Mouse (Mus musculus): Measurements from ENCODE around the gene Ckmt1. TPM values are rescaled to one million over a fixed set of nuclear protein-coding genes. Genes with fewer than 3 reads are reported as not detected.
A peak's percentile ranks its signal among the peaks of the same experiment; 100 is the strongest.

Gene Ckmt1
- polyA plus RNA-seq, 1 experiment from 2014 or later: 108 TPM

GRCm38 (mm10) chr2:121354820-121355592, 2.5 kb upstream of the Ckmt1 start, which contains the start of gene Ppip5k1:
Gene Ppip5k1, minus strand, starts transcription at chr2:121355396.
- Histone ChIP-seq H3K4me3 (ENCODE audit: low read depth, low read length) (peak within 1 kb of the TSS; percentile 80), H3K36me3 (ENCODE audit: control insufficient read depth, insufficient read depth, low read length) (no peaks in the 10 kb centered on the region), H3K27me3 (ENCODE audit: control insufficient read depth, insufficient read depth, low read depth, low read length) (peaks cover 10% of the 10 kb centered on the region; the same call in 1 of the 2 replicates), H3K27ac (ENCODE audit: low read length) (peak within 1 kb of the TSS; percentile 89), H3K9me3 (replicated peaks; ENCODE audit: control insufficient read depth, low read length, poor library complexity, severe bottlenecking) (no peaks in the 10 kb centered on the region), H3K4me1 (ENCODE audit: control insufficient read depth, insufficient read depth, low read length) (peaks cover 21% of the 10 kb centered on the region), H3K4me2 (ENCODE audit: low read length) (peak within 1 kb of the TSS; percentile 92), H3K9ac (ENCODE audit: low read depth, low read length) (peak within 1 kb of the TSS; percentile 94)
- peak; percentile 97 for ATAC-seq
- WGBS: under 1% methylated on average over 58 of the region's 58 CpGs

DNA sequence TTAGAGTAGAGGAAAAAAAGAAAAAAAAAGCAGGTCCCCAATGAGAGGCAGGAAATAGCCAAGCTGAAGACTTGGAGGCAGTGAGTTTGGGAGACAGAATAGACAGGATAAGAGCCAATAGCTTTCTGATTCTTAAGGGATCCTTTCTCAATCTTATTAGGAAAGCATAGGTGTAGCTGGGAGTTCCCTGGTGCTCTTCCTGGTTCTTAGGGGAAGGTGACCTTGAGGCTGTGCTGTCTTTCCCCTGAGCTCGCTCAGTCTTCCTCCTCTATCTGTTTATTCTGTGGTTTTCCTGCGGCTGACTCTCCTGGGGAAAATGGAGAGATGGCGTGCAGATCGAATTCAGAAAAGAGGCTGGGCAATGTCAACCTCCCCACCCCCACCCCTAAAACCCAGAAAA, 447 bp downstream of the Ckmt1 start:
- H3K4me3 ChIP-seq (ENCODE audit: low read depth, low read length): peak overlapping the region; percentile 50
- peaks cover 21% of the 10 kb centered on the region for H3K4me1 ChIP-seq (ENCODE audit: control insufficient read depth, insufficient read depth, low read length)
- peak overlapping the region; percentile 78 for H3K9ac ChIP-seq (ENCODE audit: low read depth, low read length)
- peak overlapping the region; percentile 73 for H3K27ac ChIP-seq (ENCODE audit: low read length)
- peaks cover 10% of the 10 kb centered on the region; the same call in 1 of the 2 replicates for H3K27me3 ChIP-seq (ENCODE audit: control insufficient read depth, insufficient read depth, low read depth, low read length)
- no peak for ATAC-seq
- H3K4me2 ChIP-seq (ENCODE audit: low read length): peak overlapping the region; percentile 62
- peaks cover 1% of the 10 kb centered on the region; the same call in 1 of the 2 replicates for H3K36me3 ChIP-seq (ENCODE audit: control insufficient read depth, insufficient read depth, low read length)
- 1% methylated on average over 4 of the region's 4 CpGs for WGBS
- H3K9me3 ChIP-seq (replicated peaks; ENCODE audit: control insufficient read depth, low read length, poor library complexity, severe bottlenecking): no peaks in the 10 kb centered on the region

GRCm38 (mm10) chr2:121358381-121358780, 867 bp downstream of the Ckmt1 start:
- Histone ChIP-seq H3K9me3 (replicated peaks; ENCODE audit: control insufficient read depth, low read length, poor library complexity, severe bottlenecking) (no peaks in the 10 kb centered on the region), H3K4me2 (ENCODE audit: low read length) (peak overlapping the region; percentile 62), H3K27ac (ENCODE audit: low read length) (peak overlapping the region; percentile 73), H3K36me3 (ENCODE audit: control insufficient read depth, insufficient read depth, low read length) (peaks cover 2% of the 10 kb centered on the region; the same call in 1 of the 2 replicates), H3K27me3 (ENCODE audit: control insufficient read depth, insufficient read depth, low read depth, low read length) (peaks cover 10% of the 10 kb centered on the region; the same call in 1 of the 2 replicates), H3K4me1 (ENCODE audit: control insufficient read depth, insufficient read depth, low read length) (peaks cover 21% of the 10 kb centered on the region), H3K4me3 (ENCODE audit: low read depth, low read length) (peak overlapping the region; percentile 50), H3K9ac (ENCODE audit: low read depth, low read length) (peak overlapping the region; percentile 78)
- under 1% methylated on average over 16 of the region's 16 CpGs for WGBS
- peak; percentile 88 for ATAC-seq

- no peak overlapping the region for H3K27ac ChIP-seq (ENCODE audit: low read length)
- ATAC-seq: no peak
- WGBS: 48% methylated on average over 4 of the region's 4 CpGs
- peak overlapping the region; percentile 78; the same call in 1 of the 2 replicates for H3K9ac ChIP-seq (ENCODE audit: low read depth, low read length)
- peaks cover 10% of the 10 kb centered on the region; the same call in 1 of the 2 replicates for H3K27me3 ChIP-seq (ENCODE audit: control insufficient read depth, insufficient read depth, low read depth, low read length)
- peak overlapping the region; percentile 62 for H3K4me2 ChIP-seq (ENCODE audit: low read length)
- H3K36me3 ChIP-seq (ENCODE audit: control insufficient read depth, insufficient read depth, low read length): peaks cover 5% of the 10 kb centered on the region
- no peaks in the 10 kb centered on the region for H3K9me3 ChIP-seq (replicated peaks; ENCODE audit: control insufficient read depth, low read length, poor library complexity, severe bottlenecking)
- peaks cover 15% of the 10 kb centered on the region for H3K4me1 ChIP-seq (ENCODE audit: control insufficient read depth, insufficient read depth, low read length)
- peak overlapping the region; percentile 50 for H3K4me3 ChIP-seq (ENCODE audit: low read depth, low read length)
Measured at GRCm38 (mm10) chr2:121359461-121359860, 1.9 kb downstream of the Ckmt1 start.

DNA sequence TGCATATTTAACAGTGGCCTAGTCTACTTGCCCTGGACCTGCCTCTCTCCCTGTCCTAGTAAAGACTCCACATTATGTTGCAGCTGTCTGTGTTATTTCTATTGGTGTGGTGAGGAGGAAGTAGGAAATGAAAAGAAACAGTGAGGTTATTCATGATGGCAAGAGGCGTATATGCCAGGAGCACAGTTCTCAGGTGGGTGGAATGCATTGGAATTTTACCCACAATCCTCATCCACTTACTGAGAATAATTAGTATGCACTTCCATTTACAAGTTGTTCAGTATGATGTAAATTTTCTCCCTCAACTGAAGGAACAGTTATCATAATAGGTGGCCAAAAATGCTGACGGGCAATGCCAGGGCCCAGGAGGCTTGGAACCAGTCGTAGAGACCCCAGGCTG, 6.1 kb downstream of the Ckmt1 start:
- Histone ChIP-seq H3K4me1 (ENCODE audit: control insufficient read depth, insufficient read depth, low read length) (peaks cover 6% of the 10 kb centered on the region), H3K9me3 (replicated peaks; ENCODE audit: control insufficient read depth, low read length, poor library complexity, severe bottlenecking) (no peaks in the 10 kb centered on the region), H3K27ac (ENCODE audit: low read length) (no peak overlapping the region), H3K4me2 (ENCODE audit: low read length) (no peak overlapping the region), H3K4me3 (ENCODE audit: low read depth, low read length) (no peak overlapping the region), H3K9ac (ENCODE audit: low read depth, low read length) (no peak overlapping the region), H3K27me3 (ENCODE audit: control insufficient read depth, insufficient read depth, low read depth, low read length) (no peaks in the 10 kb centered on the region), H3K36me3 (ENCODE audit: control insufficient read depth, insufficient read depth, low read length) (peaks cover 6% of the 10 kb centered on the region)
- WGBS: 82% methylated on average over 3 of the region's 3 CpGs
- no peak for ATAC-seq

DNA sequence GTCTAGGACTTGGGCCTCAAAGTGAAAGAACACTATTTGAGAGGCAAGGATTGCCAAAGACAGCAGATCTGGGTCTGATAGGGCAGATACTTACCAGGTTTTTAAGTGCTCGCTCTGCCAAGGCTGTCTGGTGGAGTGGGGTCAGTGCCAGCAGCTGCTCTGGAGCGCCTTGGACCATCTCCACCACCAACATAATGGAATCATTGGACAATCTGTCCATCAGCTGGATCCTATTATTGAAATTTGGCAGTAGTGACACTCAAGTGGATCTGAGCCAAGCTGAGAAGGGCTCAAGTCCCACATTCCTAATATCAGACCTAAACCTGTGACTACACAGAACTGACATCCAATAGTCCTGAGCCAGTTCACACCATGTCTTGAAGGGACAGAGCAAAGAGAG, 11.3 kb downstream of the Ckmt1 start:
- Histone ChIP-seq H3K36me3 (ENCODE audit: control insufficient read depth, insufficient read depth, low read length) (peaks cover 4% of the 10 kb centered on the region; the same call in 1 of the 2 replicates), H3K9ac (ENCODE audit: low read depth, low read length) (no peak overlapping the region), H3K4me2 (ENCODE audit: low read length) (no peak overlapping the region), H3K4me1 (ENCODE audit: control insufficient read depth, insufficient read depth, low read length) (no peaks in the 10 kb centered on the region), H3K9me3 (replicated peaks; ENCODE audit: control insufficient read depth, low read length, poor library complexity, severe bottlenecking) (no peaks in the 10 kb centered on the region), H3K4me3 (ENCODE audit: low read depth, low read length) (no peak overlapping the region), H3K27me3 (ENCODE audit: control insufficient read depth, insufficient read depth, low read depth, low read length) (no peaks in the 10 kb centered on the region), H3K27ac (ENCODE audit: low read length) (no peak overlapping the region)
- ATAC-seq: no peak
- WGBS: 72% methylated on average over 2 of the region's 2 CpGs

DNA sequence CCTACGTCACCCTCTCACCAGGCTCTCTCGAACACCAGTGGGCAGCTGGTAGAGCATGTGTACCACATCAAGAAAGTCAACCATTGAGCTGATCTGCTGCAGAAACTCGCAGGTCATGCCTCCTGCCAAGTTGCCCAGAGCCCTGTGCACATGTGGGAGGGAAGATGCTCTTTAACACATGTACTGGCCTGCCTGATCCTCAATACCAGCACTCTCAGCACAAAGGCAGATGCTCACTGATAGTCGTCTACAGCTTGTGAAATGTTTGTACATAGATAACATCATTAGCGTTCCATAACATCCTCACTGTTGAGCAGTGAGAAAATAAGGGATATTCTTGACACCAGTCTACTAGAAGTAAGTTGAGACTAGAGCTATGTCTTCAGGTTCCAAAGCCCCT, 13.4 kb downstream of the Ckmt1 start:
- Histone ChIP-seq H3K27ac (ENCODE audit: low read length) (no peak overlapping the region), H3K36me3 (ENCODE audit: control insufficient read depth, insufficient read depth, low read length) (no peaks in the 10 kb centered on the region), H3K4me3 (ENCODE audit: low read depth, low read length) (no peak overlapping the region), H3K4me2 (ENCODE audit: low read length) (no peak overlapping the region), H3K9ac (ENCODE audit: low read depth, low read length) (no peak overlapping the region), H3K9me3 (replicated peaks; ENCODE audit: control insufficient read depth, low read length, poor library complexity, severe bottlenecking) (no peaks in the 10 kb centered on the region), H3K27me3 (ENCODE audit: control insufficient read depth, insufficient read depth, low read depth, low read length) (no peaks in the 10 kb centered on the region), H3K4me1 (ENCODE audit: control insufficient read depth, insufficient read depth, low read length) (no peaks in the 10 kb centered on the region)
- 87% methylated on average over 5 of the region's 5 CpGs for WGBS
- no peak for ATAC-seq

DNA sequence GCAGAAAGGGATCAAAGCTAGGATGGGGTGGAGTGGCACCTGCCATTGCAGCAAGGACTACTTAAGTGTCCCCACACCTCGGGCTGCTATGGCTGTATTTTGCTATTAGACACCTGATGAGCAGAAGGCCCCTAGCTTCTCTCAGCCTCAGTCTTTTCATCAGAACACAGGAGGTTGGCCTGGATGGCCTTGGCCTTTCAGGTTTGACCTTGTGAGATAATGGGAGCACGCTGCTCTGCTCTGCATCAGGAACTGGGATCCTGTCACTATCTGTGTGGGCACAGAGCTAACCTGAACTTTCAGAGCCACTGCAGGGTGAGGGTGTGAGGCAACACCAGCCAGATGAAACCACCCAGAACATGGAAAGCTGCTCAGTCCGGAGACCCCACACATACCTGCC, 14.8 kb downstream of the Ckmt1 start:
- Histone ChIP-seq H3K9me3 (replicated peaks; ENCODE audit: control insufficient read depth, low read length, poor library complexity, severe bottlenecking) (no peaks in the 10 kb centered on the region), H3K9ac (ENCODE audit: low read depth, low read length) (no peak overlapping the region), H3K4me2 (ENCODE audit: low read length) (no peak overlapping the region), H3K4me1 (ENCODE audit: control insufficient read depth, insufficient read depth, low read length) (no peaks in the 10 kb centered on the region), H3K27me3 (ENCODE audit: control insufficient read depth, insufficient read depth, low read depth, low read length) (no peaks in the 10 kb centered on the region), H3K36me3 (ENCODE audit: control insufficient read depth, insufficient read depth, low read length) (no peaks in the 10 kb centered on the region), H3K4me3 (ENCODE audit: low read depth, low read length) (no peak overlapping the region), H3K27ac (ENCODE audit: low read length) (no peak overlapping the region)
- 76% methylated on average over 3 of the region's 3 CpGs for WGBS
- no peak for ATAC-seq

GRCm38 (mm10) chr2:121374766-121375165, 17.3 kb downstream of the Ckmt1 start:
- Histone ChIP-seq H3K4me2 (ENCODE audit: low read length) (no peak overlapping the region), H3K9ac (ENCODE audit: low read depth, low read length) (no peak overlapping the region), H3K27me3 (ENCODE audit: control insufficient read depth, insufficient read depth, low read depth, low read length) (no peaks in the 10 kb centered on the region), H3K36me3 (ENCODE audit: control insufficient read depth, insufficient read depth, low read length) (no peaks in the 10 kb centered on the region), H3K4me3 (ENCODE audit: low read depth, low read length) (no peak overlapping the region), H3K4me1 (ENCODE audit: control insufficient read depth, insufficient read depth, low read length) (no peaks in the 10 kb centered on the region), H3K27ac (ENCODE audit: low read length) (no peak overlapping the region), H3K9me3 (replicated peaks; ENCODE audit: control insufficient read depth, low read length, poor library complexity, severe bottlenecking) (no peaks in the 10 kb centered on the region)
- 59% methylated on average over 2 of the region's 2 CpGs for WGBS
- ATAC-seq: no peak
